Mouse (Mus musculus) brown adipose tissue, adult 24 weeks (tissue): Measurements from ENCODE around the gene Pknox2. TPM values are rescaled to one million over a fixed set of nuclear protein-coding genes. Genes with fewer than 3 reads are reported as not detected.
A peak's percentile ranks its signal among the peaks of the same experiment; 100 is the strongest.

Experiments
- H3K27ac ChIP-seq: fragments of 200-500 bp; replicated peaks from 2 replicates; pipeline ENCODE4 v1.5.1; 2012; ENCODE audit warnings: low read depth, mild to moderate bottlenecking, low read length
- H3K4me1 ChIP-seq: fragments of 200-500 bp; 2 replicates; pipeline ENCODE4 v1.6.1; 2012; ENCODE audit warnings: low read length, mixed read lengths; ENCODE audit not compliant: control insufficient read depth, insufficient read depth, insufficient read length
- H3K4me3 ChIP-seq: fragments of 200-500 bp; 2 replicates; pipeline ENCODE4 v1.5.1; 2012; ENCODE audit warnings: low read depth, mild to moderate bottlenecking, low read length, moderate library complexity; ENCODE audit not compliant: insufficient read depth
- polyA plus RNA-seq: library from polyadenylated mRNA; stranded (reverse); fragments of >200 nt; gene quantifications from 2 replicates; pipeline ENCODE4 v1.2.4, GENCODE M21; 2012; ENCODE audit not compliant: missing spikeins, insufficient read depth, insufficient read length

The Pknox2 gene
- polyA plus RNA-seq, 1 experiment = 1.7 TPM

- peak overlapping the region; percentile 55 for H3K4me3 ChIP-seq
- no peaks in the 10 kb centered on the region for H3K4me1 ChIP-seq
- 0 out of 2 replicates have a peak overlapping the region, but pooled peaks have one; percentile 18 for H3K27ac ChIP-seq
Measured at GRCm38 (mm10) chr9:37145616-37146352, 1.4 kb downstream of the Pknox2 start.

- H3K4me1 ChIP-seq = no peaks in the 10 kb centered on the region
- peak overlapping the region; percentile 55 for H3K4me3 ChIP-seq
- H3K27ac ChIP-seq = no peak overlapping the region
Measured at GRCm38 (mm10) chr9:37145151-37145615, 2.0 kb downstream of the Pknox2 start.

- Histone ChIP-seq H3K4me3 (peak overlapping the region; percentile 55), H3K4me1 (no peaks in the 10 kb centered on the region), H3K27ac (no peak overlapping the region)
Measured at GRCm38 (mm10) chr9:37144696-37145095, 2.5 kb downstream of the Pknox2 start.

- peak overlapping the region; percentile 55 for H3K4me3 ChIP-seq
- H3K27ac ChIP-seq = no peak overlapping the region
- no peaks in the 10 kb centered on the region for H3K4me1 ChIP-seq
Measured at GRCm38 (mm10) chr9:37144251-37144650, 3.0 kb downstream of the Pknox2 start.

GRCm38 (mm10) chr9:37143046-37143931 is 3.9 kb downstream of the Pknox2 start:
- no peaks in the 10 kb centered on the region for H3K4me1 ChIP-seq
- H3K27ac ChIP-seq = no peak overlapping the region
- no peak overlapping the region for H3K4me3 ChIP-seq

GRCm38 (mm10) chr9:37142107-37142506 is 5.1 kb downstream of the Pknox2 start:
- H3K27ac ChIP-seq = no peak overlapping the region
- H3K4me1 ChIP-seq = no peaks in the 10 kb centered on the region
- no peak overlapping the region for H3K4me3 ChIP-seq

GRCm38 (mm10) chr9:37140464-37141181 is 6.6 kb downstream of the Pknox2 start:
- H3K4me3 ChIP-seq = no peak overlapping the region
- no peak overlapping the region for H3K27ac ChIP-seq
- no peaks in the 10 kb centered on the region for H3K4me1 ChIP-seq

GRCm38 (mm10) chr9:37139514-37139913 is 7.7 kb downstream of the Pknox2 start:
- Histone ChIP-seq H3K4me3 (no peak overlapping the region), H3K27ac (no peak overlapping the region), H3K4me1 (no peaks in the 10 kb centered on the region)

- no peaks in the 10 kb centered on the region for H3K4me1 ChIP-seq
- H3K27ac ChIP-seq = no peak overlapping the region
- H3K4me3 ChIP-seq = no peak overlapping the region
Measured at GRCm38 (mm10) chr9:37138883-37139282, 8.3 kb downstream of the Pknox2 start.

GRCm38 (mm10) chr9:37136340-37136739 is 10.9 kb downstream of the Pknox2 start:
- Histone ChIP-seq H3K27ac (no peak overlapping the region), H3K4me3 (no peak overlapping the region), H3K4me1 (no peaks in the 10 kb centered on the region)

- no peaks in the 10 kb centered on the region for H3K4me1 ChIP-seq
- no peak overlapping the region for H3K4me3 ChIP-seq
- no peak overlapping the region for H3K27ac ChIP-seq
Measured at GRCm38 (mm10) chr9:37133495-37133894, 13.7 kb downstream of the Pknox2 start.

- Histone ChIP-seq H3K4me1 (no peaks in the 10 kb centered on the region), H3K27ac (no peak overlapping the region), H3K4me3 (no peak overlapping the region)
Measured at GRCm38 (mm10) chr9:37129046-37129445, 18.2 kb downstream of the Pknox2 start.

- Histone ChIP-seq H3K4me1 (no peaks in the 10 kb centered on the region), H3K4me3 (no peak overlapping the region), H3K27ac (no peak overlapping the region)
Measured at GRCm38 (mm10) chr9:37126197-37126596, 21.0 kb downstream of the Pknox2 start.

- H3K4me1 ChIP-seq = no peaks in the 10 kb centered on the region
- H3K27ac ChIP-seq = no peak overlapping the region
- H3K4me3 ChIP-seq = no peak overlapping the region
Measured at GRCm38 (mm10) chr9:37124696-37125480, 22.3 kb downstream of the Pknox2 start.
